Mouse (Mus musculus) MEL (cell line): ENCODE measurements at regions not wholly inside any gene's neighbourhood (a gene's known extent, or its start where the extent isn't known, plus 50 kb on each side); places are given as distances from the start of the nearest gene placed in this dataset.

Experiments used
- DNase-seq: peaks from one replicate; pipeline ENCODE4 v3.0.0; 2011; ENCODE audit warnings: low read depth, low spot score
- H3K27ac ChIP-seq: 2 replicates; pipeline ENCODE4 v1.5.1; 2012; ENCODE audit warnings: low read depth, mild to moderate bottlenecking, control low read depth, low read length, moderate library complexity; ENCODE audit not compliant: control insufficient read depth
- H3K27me3 ChIP-seq, 2 experiments: fragments of 150-350 bp in 1 of 2; sonication (generic) in 1 of 2; 2 replicates each; pipeline ENCODE4 v1.6.1; 2012; ENCODE audit warnings: low read length in 2 of 2, mild to moderate bottlenecking in 2 of 2, improper control_type of control experiment in 1 of 2, moderate library complexity in 1 of 2; ENCODE audit not compliant: insufficient read depth in 2 of 2, control insufficient read depth in 1 of 2
- H3K36me3 ChIP-seq, 2 experiments: 2 replicates each; pipeline ENCODE4 v1.6.1; 2012 to 2014; ENCODE audit warnings: low read length in 2 of 2, improper control_type of control experiment in 1 of 2, inconsistent platforms in 1 of 2, mild to moderate bottlenecking in 1 of 2; ENCODE audit not compliant: insufficient read depth in 2 of 2, control insufficient read depth in 1 of 2
- H3K4me1 ChIP-seq, 2 experiments: fragments of 150-350 bp in 1 of 2; sonication (generic) in 1 of 2; 2 replicates each; pipeline ENCODE4 v1.6.1; 2012; ENCODE audit warnings: low read length in 2 of 2, improper control_type of control experiment in 1 of 2, mild to moderate bottlenecking in 1 of 2; ENCODE audit not compliant: insufficient read depth in 2 of 2, control insufficient read depth in 1 of 2
- H3K4me3 ChIP-seq, 2 experiments: fragments of 150-350 bp in 1 of 2; sonication (generic) in 1 of 2; 2 replicates each; pipeline ENCODE4 v1.5.1; 2012; ENCODE audit warnings: low read depth in 2 of 2, low read length in 2 of 2, mild to moderate bottlenecking in 2 of 2, moderate library complexity in 2 of 2, control low read depth in 1 of 2, improper control_type of control experiment in 1 of 2; ENCODE audit not compliant: control insufficient read depth in 1 of 2, insufficient read depth in 1 of 2
- H3K79me2 ChIP-seq: 2 replicates; pipeline ENCODE4 v1.6.1; 2012; ENCODE audit warnings: mild to moderate bottlenecking, low read length, moderate library complexity; ENCODE audit not compliant: control insufficient read depth, poor library complexity, insufficient read depth
- H3K9ac ChIP-seq: 2 replicates; pipeline ENCODE4 v1.6.1; 2012; ENCODE audit warnings: low read depth, mild to moderate bottlenecking, control low read depth, low read length, moderate library complexity; ENCODE audit not compliant: control insufficient read depth, poor library complexity, severe bottlenecking
- H3K9me3 ChIP-seq: fragments of 150-350 bp; sonication (generic); replicated peaks from 2 replicates; pipeline ENCODE4 v1.6.1; 2012; ENCODE audit warnings: mild to moderate bottlenecking, low read length, improper control_type of control experiment, moderate library complexity; ENCODE audit not compliant: insufficient read depth
- BHLHE40 ChIP-seq: IDR thresholded peaks from 2 replicates; pipeline ENCODE4 v1.6.1; 2012; ENCODE audit warnings: low read depth, mild to moderate bottlenecking, inconsistent platforms, low read length, improper control_type of control experiment, borderline replicate concordance
- CHD2 ChIP-seq: IDR thresholded peaks from 2 replicates; pipeline ENCODE4 v1.6.1; 2011; ENCODE audit warnings: low read length, improper control_type of control experiment
- CTCF ChIP-seq, 3 experiments: IDR thresholded peaks in 2 of 3; conservative IDR thresholded peaks in 1 of 3; 2 replicates each; pipeline ENCODE4 v1.5.1; 2011 to 2012; ENCODE audit warnings: low read length in 3 of 3, low read depth in 2 of 3, mild to moderate bottlenecking in 2 of 3, improper control_type of control experiment in 1 of 3, inconsistent platforms in 1 of 3, mixed read lengths in 1 of 3, moderate library complexity in 1 of 3; ENCODE audit not compliant: control insufficient read depth in 1 of 3, insufficient read depth in 1 of 3, poor library complexity in 1 of 3, severe bottlenecking in 1 of 3
- EP300 ChIP-seq, 2 experiments: IDR thresholded peaks; 2 replicates each; pipeline ENCODE4 v1.6.1; 2011; ENCODE audit warnings: improper control_type of control experiment in 2 of 2, low read length in 2 of 2, low read depth in 1 of 2, mild to moderate bottlenecking in 1 of 2
- ETS1 ChIP-seq: IDR thresholded peaks from 2 replicates; pipeline ENCODE4 v1.6.1; 2012; ENCODE audit warnings: low read depth, mild to moderate bottlenecking, inconsistent platforms, low read length, improper control_type of control experiment, moderate library complexity
- KAT2A ChIP-seq: conservative IDR thresholded peaks from 2 replicates; pipeline ENCODE4 v1.6.1; 2012; ENCODE audit warnings: low read depth, low read length, improper control_type of control experiment, inconsistent platforms
- MAX ChIP-seq: IDR thresholded peaks from 2 replicates; pipeline ENCODE4 v1.6.1; 2011; ENCODE audit warnings: low read length, improper control_type of control experiment
- MAZ ChIP-seq: IDR thresholded peaks from 2 replicates; pipeline ENCODE4 v1.6.1; 2012; ENCODE audit warnings: low read depth, mild to moderate bottlenecking, inconsistent platforms, low read length, improper control_type of control experiment
- MXI1 ChIP-seq: IDR thresholded peaks from 2 replicates; pipeline ENCODE4 v1.6.1; 2011; ENCODE audit warnings: mild to moderate bottlenecking, low read depth, low read length, improper control_type of control experiment
- MYC ChIP-seq: IDR thresholded peaks from 2 replicates; pipeline ENCODE4 v1.6.1; 2011; ENCODE audit warnings: low read depth, mild to moderate bottlenecking, low read length, improper control_type of control experiment, moderate library complexity
- NELFE ChIP-seq: IDR thresholded peaks from 2 replicates; pipeline ENCODE4 v1.6.1; 2011; ENCODE audit warnings: low read depth, low read length, improper control_type of control experiment
- POLR2AphosphoS2 ChIP-seq: IDR thresholded peaks from 2 replicates; pipeline ENCODE4 v1.6.1; 2011; ENCODE audit warnings: low read length, improper control_type of control experiment
- POLR2AphosphoS5 ChIP-seq: IDR thresholded peaks from 2 replicates; pipeline ENCODE4 v1.6.1; 2012; ENCODE audit warnings: low read depth, borderline replicate concordance, mild to moderate bottlenecking, inconsistent platforms, low read length, moderate library complexity, mixed read lengths
- SIN3A ChIP-seq: IDR thresholded peaks from 2 replicates; pipeline ENCODE4 v1.6.1; 2012; ENCODE audit warnings: low read length, improper control_type of control experiment, inconsistent platforms
- SMC3 ChIP-seq: IDR thresholded peaks from 2 replicates; pipeline ENCODE4 v1.6.1; 2011; ENCODE audit warnings: low read depth, low read length, improper control_type of control experiment
- TAL1 ChIP-seq: IDR thresholded peaks from 2 replicates; pipeline ENCODE4 v1.6.1; 2012; ENCODE audit warnings: mild to moderate bottlenecking, inconsistent platforms, low read length, moderate library complexity, mixed read lengths
- TBP ChIP-seq: IDR thresholded peaks from 2 replicates; pipeline ENCODE4 v1.8.0; 2011; ENCODE audit warnings: low read depth, low read length, improper control_type of control experiment
- UBTF ChIP-seq: IDR thresholded peaks from 2 replicates; pipeline ENCODE4 v1.6.1; 2012; ENCODE audit warnings: low read depth, mild to moderate bottlenecking, inconsistent platforms, low read length, improper control_type of control experiment, moderate library complexity, borderline replicate concordance; ENCODE audit not compliant: insufficient read depth
- ZMIZ1 ChIP-seq: IDR thresholded peaks from 2 replicates; pipeline ENCODE4 v1.6.1; 2012; ENCODE audit warnings: low read depth, mild to moderate bottlenecking, inconsistent platforms, low read length, improper control_type of control experiment, moderate library complexity

DNA sequence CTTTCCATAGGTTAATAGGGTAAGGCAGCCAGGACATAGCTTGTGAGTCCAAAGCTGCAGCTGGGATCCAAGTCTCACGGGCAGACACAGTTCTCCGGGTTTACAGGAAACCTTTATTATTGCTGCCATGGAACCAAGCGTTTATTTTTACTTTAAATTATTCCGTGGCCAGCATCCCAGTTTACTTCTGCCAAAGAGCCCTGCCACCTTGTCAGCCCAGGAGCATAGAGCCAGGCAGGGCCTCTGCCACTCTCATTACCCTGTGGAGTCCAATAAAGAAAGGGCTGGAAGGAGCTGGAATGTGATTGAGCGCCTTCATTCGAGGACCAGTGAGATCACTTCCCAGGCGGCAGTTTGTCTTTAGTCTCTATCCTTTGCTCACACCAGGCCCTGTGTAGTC, 96.6 kb upstream of the Atp6ap2 start:
- Histone ChIP-seq H3K4me3 (no peak overlapping the region), H3K79me2 (no peaks in the 10 kb centered on the region), H3K4me1 (peaks cover 0 to 18% of the 10 kb centered on the region in 2 experiments; a peak in 3 of 4 replicates), H3K27me3 (no peaks in the 10 kb centered on the region), H3K9me3 (no peaks in the 10 kb centered on the region), H3K36me3 (peaks cover 0 to 9% of the 10 kb centered on the region in 2 experiments; a peak in 2 of 4 replicates), H3K27ac (no peak overlapping the region), H3K9ac (no peak overlapping the region)
- DNase-seq, result no peak
- TF ChIP-seq SIN3A, result no peak
- TF ChIP-seq ZMIZ1, result no peak
- TF ChIP-seq SMC3, result no peak
- no peak for TF ChIP-seq KAT2A
- TF ChIP-seq UBTF, result no peak

DNA sequence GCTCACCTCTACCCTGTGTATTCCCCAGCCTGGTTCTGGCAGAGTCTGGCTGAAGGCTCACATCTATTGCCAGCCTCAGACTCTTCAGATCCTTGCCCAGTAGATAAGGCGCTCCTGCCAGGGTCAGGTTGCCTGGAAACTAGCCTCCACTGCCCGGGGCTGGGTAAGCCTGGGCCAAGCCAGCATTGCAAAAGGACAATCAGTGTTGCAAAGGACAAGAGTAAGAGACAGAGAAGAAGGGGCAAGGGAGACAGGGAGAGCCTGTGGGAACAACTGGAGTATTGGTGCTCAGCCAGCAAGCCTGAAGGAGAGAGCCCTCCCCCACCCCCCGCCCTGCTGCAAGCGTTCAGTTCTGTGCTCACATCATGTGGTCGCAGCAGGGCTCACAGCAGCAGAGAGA, 94.4 kb upstream of the Atp6ap2 start:
- Histone ChIP-seq H3K9ac (no peak overlapping the region), H3K4me1 (peaks cover 0 to 18% of the 10 kb centered on the region in 2 experiments; a peak in 3 of 4 replicates), H3K9me3 (no peaks in the 10 kb centered on the region), H3K79me2 (no peaks in the 10 kb centered on the region), H3K36me3 (peaks cover 0 to 9% of the 10 kb centered on the region in 2 experiments; a peak in 2 of 4 replicates), H3K27me3 (no peaks in the 10 kb centered on the region), H3K4me3 (no peak overlapping the region), H3K27ac (no peak overlapping the region; the same call in 1 of the 2 replicates)
- TF ChIP-seq NELFE (no peak), MYC (no peak), TBP (no peak), POLR2AphosphoS2 (no peak), ETS1 (no peak), TAL1 (no peak), CHD2 (no peak), SMC3 (no peak), MAX (no peak), MAZ (no peak), MXI1 (no peak), KAT2A (no peak), POLR2AphosphoS5 (no peak), EP300 (IDR thresholded peaks at IDR 0.05; ENCODE audit: low read depth in 1 of 2, low read length in 2 of 2) (no peak), CTCF (IDR thresholded peaks at IDR 0.05 in 2 of 3, conservative IDR thresholded peaks at IDR 0.05 in 1 of 3; ENCODE audit: control insufficient read depth in 1 of 3, insufficient read depth in 1 of 3, low read depth in 2 of 3, low read length in 3 of 3, poor library complexity in 1 of 3, severe bottlenecking in 1 of 3) (no peak), BHLHE40 (no peak)
- peak; percentile 50 for DNase-seq
